Mouse (Mus musculus): ENCODE data around the gene Ccer2. TPM values are rescaled to one million over a fixed set of nuclear protein-coding genes. Genes with fewer than 3 reads are reported as not detected.

Gene Ccer2
- total and polyA plus RNA-seq, 3 experiments: 0.11 TPM; not detected in 2

DNA sequence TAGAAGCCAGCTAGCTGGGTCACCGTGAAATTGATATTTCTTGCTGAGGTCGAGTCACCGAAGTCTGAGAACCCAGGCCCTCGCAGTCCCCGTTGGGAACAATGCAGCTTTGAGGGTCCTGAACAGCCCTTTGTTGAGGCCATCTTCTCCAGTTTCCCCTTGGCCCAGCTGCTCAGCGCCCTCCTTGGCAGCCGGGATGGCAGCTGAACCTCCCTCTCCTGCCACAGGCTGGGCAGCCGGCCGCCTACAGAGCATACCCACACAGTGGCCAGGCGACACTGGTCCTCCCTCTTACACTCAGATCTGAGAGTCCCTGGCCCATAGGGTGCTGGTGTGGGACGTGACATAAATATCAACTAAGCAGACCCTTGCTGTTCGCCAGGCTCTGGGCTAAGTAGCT, 18.2 kb downstream of the Ccer2 start:
- peaks cover 1 to 11% of the 10 kb centered on the region in 2 experiments; a peak in 3 of 4 replicates for H3K36me3 ChIP-seq (ENCODE audit: control insufficient read depth in 1 of 2, insufficient read depth in 2 of 2, low read length in 2 of 2)
- peaks cover 4% of the 10 kb centered on the region for H3K79me2 ChIP-seq (ENCODE audit: control insufficient read depth, insufficient read depth, low read length, poor library complexity)

DNA sequence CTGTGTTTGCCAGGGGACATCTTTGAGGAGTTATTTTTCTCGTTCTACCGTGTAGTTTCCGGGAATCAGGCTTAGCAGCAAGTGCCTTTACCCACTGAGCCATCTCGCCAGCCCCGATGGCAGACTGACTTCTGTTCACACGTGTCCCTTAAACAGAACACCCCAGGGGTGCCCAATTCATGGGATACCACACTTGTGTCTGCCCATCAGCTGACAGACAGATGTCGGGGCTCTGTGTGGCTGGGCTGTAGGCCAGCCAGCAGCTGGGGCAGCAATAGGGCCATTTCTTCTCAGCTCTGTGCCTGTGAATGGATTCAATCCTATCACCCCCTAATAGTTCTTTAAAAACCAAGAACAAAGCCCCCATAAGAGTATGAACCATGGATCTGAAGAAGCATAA, 19.2 kb downstream of the Ccer2 start:
- Histone ChIP-seq H3K9ac (ENCODE audit: control insufficient read depth, low read depth, low read length, poor library complexity, severe bottlenecking) (no peak overlapping the region), H3K36me3 (ENCODE audit: control insufficient read depth in 1 of 2, insufficient read depth in 2 of 2, low read length in 2 of 2) (peaks cover 1 to 6% of the 10 kb centered on the region in 2 experiments; a peak in 3 of 4 replicates), H3K4me3 (ENCODE audit: control insufficient read depth in 1 of 2, insufficient read depth in 1 of 2, low read depth in 2 of 2, low read length in 2 of 2) (no peak overlapping the region), H3K79me2 (ENCODE audit: control insufficient read depth, insufficient read depth, low read length, poor library complexity) (peaks cover 4% of the 10 kb centered on the region), H3K27me3 (ENCODE audit: control insufficient read depth in 1 of 2, insufficient read depth in 2 of 2, low read length in 2 of 2) (no peaks in the 10 kb centered on the region), H3K27ac (ENCODE audit: control insufficient read depth, low read depth, low read length) (no peak overlapping the region), H3K4me1 (ENCODE audit: control insufficient read depth in 1 of 2, insufficient read depth in 2 of 2, low read length in 2 of 2) (peaks cover 5 to 10% of the 10 kb centered on the region in 2 experiments), H3K9me3 (replicated peaks; ENCODE audit: insufficient read depth, low read length) (no peaks in the 10 kb centered on the region)
- TF ChIP-seq MEF2A (IDR thresholded peaks at IDR 0.05; ENCODE audit: extremely low read depth, insufficient replicate concordance, low read depth, low read length, poor library complexity, severe bottlenecking): no peak
- TF ChIP-seq EP300 (IDR thresholded peaks at IDR 0.05; ENCODE audit: low read depth in 1 of 2, low read length in 2 of 2): no peak
- TF ChIP-seq NELFE (IDR thresholded peaks at IDR 0.05; ENCODE audit: low read depth, low read length): no peak
- no peak for DNase-seq (ENCODE audit: low read depth, low spot score)

More for the DNA sequence above, 18.2 kb downstream of the Ccer2 start:
- no peak overlapping the region for H3K27ac ChIP-seq (ENCODE audit: control insufficient read depth, low read depth, low read length)
- H3K9ac ChIP-seq (ENCODE audit: control insufficient read depth, low read depth, low read length, poor library complexity, severe bottlenecking): no peak overlapping the region
- TF ChIP-seq USF2 (IDR thresholded peaks at IDR 0.05; ENCODE audit: borderline replicate concordance in 1 of 2, insufficient read depth in 1 of 2, low read depth in 1 of 2, low read length in 2 of 2) (no peak), RAD21 (IDR thresholded peaks at IDR 0.05; ENCODE audit: low read depth, low read length) (no peak), POLR2A (IDR thresholded peaks at IDR 0.05; ENCODE audit: control insufficient read depth in 1 of 2, insufficient read depth in 1 of 2, low read depth in 1 of 2, low read length in 2 of 2, poor library complexity in 1 of 2) (no peak), HCFC1 (IDR thresholded peaks at IDR 0.05; ENCODE audit: low read depth, low read length) (no peak), POLR2AphosphoS5 (IDR thresholded peaks at IDR 0.05; ENCODE audit: borderline replicate concordance, low read depth, low read length) (no peak), BHLHE40 (IDR thresholded peaks at IDR 0.05; ENCODE audit: borderline replicate concordance, low read depth, low read length) (no peak), GABPA (IDR thresholded peaks at IDR 0.05; ENCODE audit: low read depth, low read length) (no peak), MEF2A (IDR thresholded peaks at IDR 0.05; ENCODE audit: extremely low read depth, insufficient replicate concordance, low read depth, low read length, poor library complexity, severe bottlenecking) (no peak), MAX (IDR thresholded peaks at IDR 0.05; ENCODE audit: low read length) (no peak), RCOR1 (IDR thresholded peaks at IDR 0.05; ENCODE audit: low read depth, low read length) (no peak), CHD2 (IDR thresholded peaks at IDR 0.05; ENCODE audit: low read length) (no peak)
- peaks cover 11 to 15% of the 10 kb centered on the region in 2 experiments for H3K4me1 ChIP-seq (ENCODE audit: control insufficient read depth in 1 of 2, insufficient read depth in 2 of 2, low read length in 2 of 2)
- H3K27me3 ChIP-seq (ENCODE audit: control insufficient read depth in 1 of 2, insufficient read depth in 2 of 2, low read length in 2 of 2): no peaks in the 10 kb centered on the region
- no peaks in the 10 kb centered on the region for H3K9me3 ChIP-seq (replicated peaks; ENCODE audit: insufficient read depth, low read length)
- H3K4me3 ChIP-seq (ENCODE audit: control insufficient read depth in 1 of 2, insufficient read depth in 1 of 2, low read depth in 2 of 2, low read length in 2 of 2): no peak overlapping the region
- no peak for DNase-seq (ENCODE audit: low read depth, low spot score)

DNA sequence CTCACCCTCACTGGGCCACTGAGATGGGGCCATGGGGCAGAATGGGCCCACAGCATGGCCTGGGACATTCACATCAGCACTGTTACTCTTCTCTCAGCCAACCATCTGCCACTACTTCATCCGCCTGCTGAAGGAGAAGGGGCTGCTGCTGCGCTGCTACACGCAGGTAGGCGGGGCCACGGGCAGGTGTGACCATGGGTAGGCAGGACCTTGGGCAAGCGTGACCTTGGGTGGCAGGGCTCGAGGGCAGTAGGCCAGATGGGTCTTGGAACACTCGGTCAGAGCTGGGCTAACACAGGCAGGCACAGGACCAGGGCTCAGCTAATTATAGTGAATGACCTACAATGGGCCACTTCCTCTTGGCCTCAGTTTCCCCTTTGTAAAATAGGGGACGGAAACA, 22.9 kb downstream of the Ccer2 start:
- Histone ChIP-seq H3K36me3 (ENCODE audit: control insufficient read depth in 1 of 2, insufficient read depth in 2 of 2, low read length in 2 of 2) (peaks cover 0 to 2% of the 10 kb centered on the region in 2 experiments; a peak in 2 of 4 replicates), H3K79me2 (ENCODE audit: control insufficient read depth, insufficient read depth, low read length, poor library complexity) (no peaks in the 10 kb centered on the region), H3K27ac (ENCODE audit: control insufficient read depth, low read depth, low read length) (no peak overlapping the region)
- TF ChIP-seq RAD21 (IDR thresholded peaks at IDR 0.05; ENCODE audit: low read depth, low read length) (no peak), USF2 (IDR thresholded peaks at IDR 0.05; ENCODE audit: borderline replicate concordance in 1 of 2, insufficient read depth in 1 of 2, low read depth in 1 of 2, low read length in 2 of 2) (no peak), NELFE (IDR thresholded peaks at IDR 0.05; ENCODE audit: low read depth, low read length) (no peak), SMC3 (IDR thresholded peaks at IDR 0.05; ENCODE audit: low read depth, low read length) (no peak), POLR2A (IDR thresholded peaks at IDR 0.05; ENCODE audit: control insufficient read depth in 1 of 2, insufficient read depth in 1 of 2, low read depth in 1 of 2, low read length in 2 of 2, poor library complexity in 1 of 2) (no peak), CHD1 (IDR thresholded peaks at IDR 0.05; ENCODE audit: low read depth, low read length) (no peak), KAT2A (conservative IDR thresholded peaks at IDR 0.05; ENCODE audit: low read depth, low read length) (no peak), POLR2AphosphoS2 (IDR thresholded peaks at IDR 0.05; ENCODE audit: low read length) (no peak), TBP (IDR thresholded peaks at IDR 0.05; ENCODE audit: low read depth, low read length) (no peak), ZC3H11A (IDR thresholded peaks at IDR 0.05; ENCODE audit: low read depth, low read length) (no peak), RCOR1 (IDR thresholded peaks at IDR 0.05; ENCODE audit: low read depth, low read length) (no peak), NRF1 (IDR thresholded peaks at IDR 0.05; ENCODE audit: insufficient read depth, low read depth, low read length, poor library complexity, severe bottlenecking) (no peak), TAL1 (IDR thresholded peaks at IDR 0.05; ENCODE audit: low read length) (no peak), USF1 (IDR thresholded peaks at IDR 0.05; ENCODE audit: low read depth, low read length) (no peak), TCF12 (IDR thresholded peaks at IDR 0.05; ENCODE audit: low read depth, low read length) (no peak), JUND (IDR thresholded peaks at IDR 0.05; ENCODE audit: low read depth, low read length) (no peak)

More for the DNA sequence above, 22.9 kb downstream of the Ccer2 start:
- Histone ChIP-seq H3K27me3 (ENCODE audit: control insufficient read depth in 1 of 2, insufficient read depth in 2 of 2, low read length in 2 of 2) (no peaks in the 10 kb centered on the region), H3K9ac (ENCODE audit: control insufficient read depth, low read depth, low read length, poor library complexity, severe bottlenecking) (no peak overlapping the region), H3K4me1 (ENCODE audit: control insufficient read depth in 1 of 2, insufficient read depth in 2 of 2, low read length in 2 of 2) (peaks cover 0 to 4% of the 10 kb centered on the region in 2 experiments; a peak in 2 of 4 replicates), H3K4me3 (ENCODE audit: control insufficient read depth in 1 of 2, insufficient read depth in 1 of 2, low read depth in 2 of 2, low read length in 2 of 2) (no peak overlapping the region), H3K9me3 (replicated peaks; ENCODE audit: insufficient read depth, low read length) (no peaks in the 10 kb centered on the region)
- no peak for DNase-seq (ENCODE audit: low read depth, low spot score)

Data from MEL (cell line).